ENCODE assay signal across 7 mouse cellular contexts in the genomic region with DNA sequence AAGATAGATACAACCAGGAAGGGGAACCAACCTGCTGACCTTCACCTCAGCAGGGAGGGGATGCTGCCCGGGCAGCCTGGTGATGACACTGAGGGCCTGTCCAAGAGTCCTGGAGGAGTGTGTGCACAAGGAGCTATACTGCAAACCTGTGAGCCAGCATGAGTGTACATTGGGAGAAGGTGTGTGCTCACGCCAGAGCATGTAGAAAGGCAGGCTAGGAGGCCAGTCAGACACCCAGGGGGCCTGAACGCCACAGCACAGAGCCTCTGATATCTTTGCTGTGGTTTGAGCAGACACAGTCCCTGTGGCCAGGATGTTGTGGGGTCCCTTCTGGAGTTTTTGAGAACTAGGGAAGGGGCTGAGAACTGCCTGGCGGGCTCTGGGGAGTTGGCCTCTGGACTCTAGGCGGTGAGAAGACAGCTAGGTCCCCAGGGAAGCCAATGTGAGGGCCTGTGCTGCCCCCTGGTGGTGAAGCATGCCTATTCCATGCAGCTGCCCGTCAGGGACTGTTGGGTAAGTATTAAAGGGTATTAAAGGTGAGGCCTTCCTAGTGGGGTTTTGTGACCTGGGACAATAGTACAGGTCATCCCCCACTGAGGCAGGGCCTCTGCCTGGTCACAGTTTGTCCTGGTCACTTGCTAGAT. TPM values are rescaled to one million over a fixed set of nuclear protein-coding genes. Genes with fewer than 3 reads are reported as not detected.
DNase-seq lines count a peak whose midpoint lies in the region; ATAC-seq and TF ChIP-seq lines count a peak whose summit lies in the region.

No protein-coding gene starts in this region.

- H3K36me3 ChIP-seq in embryonic facial prominence, embryonic 11.5 days (replicated peaks; ENCODE audit: control insufficient read depth, insufficient read depth, low read depth, low read length), result no peaks in the 10 kb centered on the region
- no peaks in the 10 kb centered on the region for H3K36me3 ChIP-seq in kidney, adult 2 months (ENCODE audit: control insufficient read depth, insufficient read depth, low read length)
- no peaks in the 10 kb centered on the region for H3K36me3 ChIP-seq in limb, embryonic 11.5 days (ENCODE audit: control insufficient read depth, insufficient read depth, low read length)
- no peaks in the 10 kb centered on the region for H3K36me3 ChIP-seq in midbrain, embryonic 16.5 days (ENCODE audit: control insufficient read depth, insufficient read depth, low read length)
- no peaks in the 10 kb centered on the region for H3K36me3 ChIP-seq in spleen, adult 2 months (ENCODE audit: control insufficient read depth, insufficient read depth, low read length)

- no peaks in the 10 kb centered on the region for H3K9me3 ChIP-seq in embryonic facial prominence, embryonic 11.5 days (replicated peaks; ENCODE audit: control insufficient read depth, low read length)
- no peaks in the 10 kb centered on the region for H3K9me3 ChIP-seq in limb, embryonic 11.5 days (ENCODE audit: control insufficient read depth, low read length)
- no peaks in the 10 kb centered on the region for H3K9me3 ChIP-seq in midbrain, embryonic 16.5 days (replicated peaks; ENCODE audit: control insufficient read depth, low read length, poor library complexity, severe bottlenecking)

- no peaks in the 10 kb centered on the region for H3K27me3 ChIP-seq in embryonic facial prominence, embryonic 11.5 days (ENCODE audit: control insufficient read depth, insufficient read depth, low read length)
- no peaks in the 10 kb centered on the region for H3K27me3 ChIP-seq in kidney, adult 2 months (replicated peaks; ENCODE audit: control insufficient read depth, insufficient read depth, low read length)
- H3K27me3 ChIP-seq in limb, embryonic 11.5 days (ENCODE audit: control insufficient read depth, insufficient read depth, low read length), result 0 out of 2 replicates have a peak, but pooled peaks cover 2% of the 10 kb centered on the region
- no peaks in the 10 kb centered on the region for H3K27me3 ChIP-seq in midbrain, embryonic 16.5 days (ENCODE audit: control insufficient read depth, insufficient read depth, low read depth, low read length)
- no peaks in the 10 kb centered on the region for H3K27me3 ChIP-seq in spleen, adult 2 months (ENCODE audit: control insufficient read depth, insufficient read depth, low read length)

- no peak overlapping the region for H3K27ac ChIP-seq in embryonic facial prominence, embryonic 11.5 days (replicated peaks; ENCODE audit: low read depth, low read length)
- H3K27ac ChIP-seq in kidney, adult 2 months (ENCODE audit: insufficient read depth, low read depth, low read length), result no peak overlapping the region
- H3K27ac ChIP-seq in limb, embryonic 11.5 days (replicated peaks; ENCODE audit: low read depth, low read length), result no peak overlapping the region
- H3K27ac ChIP-seq in midbrain, embryonic 16.5 days (ENCODE audit: low read length), result no peak overlapping the region
- no peak overlapping the region for H3K27ac ChIP-seq in spleen, adult 2 months (ENCODE audit: insufficient read depth, low read length)

- 38% methylated on average over 6 of the region's 6 CpGs for WGBS in embryonic facial prominence, embryonic 11.5 days
- WGBS in kidney, adult 2 months, result 42% methylated on average over 6 of the region's 6 CpGs
- 41% methylated on average over 6 of the region's 6 CpGs for WGBS in limb, embryonic 11.5 days
- 32% methylated on average over 6 of the region's 6 CpGs for WGBS in midbrain, embryonic 16.5 days
- WGBS in spleen, adult 2 months, result 26% methylated on average over 6 of the region's 6 CpGs

- H3K4me3 ChIP-seq in embryonic facial prominence, embryonic 11.5 days (ENCODE audit: low read depth, low read length), result no peak overlapping the region
- H3K4me3 ChIP-seq in kidney, adult 2 months (ENCODE audit: insufficient read depth, low read depth, low read length), result no peak overlapping the region
- no peak overlapping the region for H3K4me3 ChIP-seq in limb, embryonic 11.5 days (ENCODE audit: low read depth, low read length)
- no peak overlapping the region for H3K4me3 ChIP-seq in midbrain, embryonic 16.5 days (ENCODE audit: low read depth, low read length)
- no peak overlapping the region for H3K4me3 ChIP-seq in spleen, adult 2 months (ENCODE audit: extremely low read depth, insufficient read depth, insufficient read length)

- H3K4me2 ChIP-seq in embryonic facial prominence, embryonic 11.5 days (ENCODE audit: low read depth, low read length), result no peak overlapping the region
- H3K4me2 ChIP-seq in limb, embryonic 11.5 days (ENCODE audit: low read depth, severe bottlenecking), result no peak overlapping the region
- no peak overlapping the region for H3K4me2 ChIP-seq in midbrain, embryonic 16.5 days (ENCODE audit: low read length)

- no peak for TF ChIP-seq POLR2A in kidney, adult 2 months (IDR thresholded peaks at IDR 0.05; ENCODE audit: low read depth, low read length)
- no peak for TF ChIP-seq POLR2A in spleen, adult 2 months (IDR thresholded peaks at IDR 0.05; ENCODE audit: low read depth, low read length)

- peak; percentile 93 for TF ChIP-seq CTCF in kidney, adult 2 months (conservative IDR thresholded peaks at IDR 0.05; ENCODE audit: insufficient read depth, insufficient read length, low read depth, low read length)
- peak; percentile 81; the same call in 1 of the 2 replicates for TF ChIP-seq CTCF in spleen, adult 2 months (IDR thresholded peaks at IDR 0.05; ENCODE audit: extremely low read depth, insufficient read depth, insufficient read length, insufficient replicate concordance)

- peak; percentile 46; the same call in 1 of the 2 replicates for ATAC-seq in embryonic facial prominence, embryonic 11.5 days (replicated peaks; ENCODE audit: insufficient number of reproducible peaks, low FRiP score, low TSS enrichment, low read depth)
- ATAC-seq in limb, embryonic 11.5 days (ENCODE audit: insufficient number of reproducible peaks, low FRiP score, low TSS enrichment, low read depth), result peak; percentile 57; the same call in 1 of the 2 replicates
- peak; percentile 60; the same call in 1 of the 2 replicates for ATAC-seq in midbrain, embryonic 16.5 days

- H3K9ac ChIP-seq in embryonic facial prominence, embryonic 11.5 days (replicated peaks; ENCODE audit: low read length), result no peak overlapping the region
- no peak overlapping the region; the same call in 1 of the 2 replicates for H3K9ac ChIP-seq in limb, embryonic 11.5 days (ENCODE audit: low read length)
- H3K9ac ChIP-seq in midbrain, embryonic 16.5 days (ENCODE audit: low read depth, low read length), result no peak overlapping the region

- DNase-seq in adrenal gland, postnatal 25 days, result peak; percentile 92
- peak; percentile 89 for DNase-seq in embryonic facial prominence, embryonic 11.5 days (ENCODE audit: low spot score)
- DNase-seq in heart, adult 18-20 months, result peak; percentile 65 to 91
- DNase-seq in kidney, adult 2 months, result peak; percentile 82
- DNase-seq in limb, embryonic 11.5 days (ENCODE audit: low spot score), result peak; percentile 96
- DNase-seq in spleen, adult 2 months (ENCODE audit: low read depth in 1 of 2, low spot score in 2 of 2), result peak; percentile 9 to 59

- H3K4me1 ChIP-seq in embryonic facial prominence, embryonic 11.5 days (ENCODE audit: control insufficient read depth, insufficient read depth, low read length), result no peaks in the 10 kb centered on the region
- H3K4me1 ChIP-seq in kidney, adult 2 months (ENCODE audit: control insufficient read depth, insufficient read depth, low read length), result no peaks in the 10 kb centered on the region
- no peaks in the 10 kb centered on the region for H3K4me1 ChIP-seq in limb, embryonic 11.5 days (ENCODE audit: control insufficient read depth, insufficient read depth, low read length)
- no peaks in the 10 kb centered on the region for H3K4me1 ChIP-seq in midbrain, embryonic 16.5 days (ENCODE audit: control insufficient read depth, insufficient read depth, low read length)
- H3K4me1 ChIP-seq in spleen, adult 2 months (ENCODE audit: control insufficient read depth, insufficient read depth, insufficient read length), result peaks cover 3% of the 10 kb centered on the region; the same call in 1 of the 2 replicates

RNA-seq across cellular contexts. Expression of a gene that starts 24.2 kb away (rescaled TPM):
- total RNA-seq in adrenal gland, postnatal 25 days (2021), result 18.6 and 25.4 TPM in 2 replicates
- 10.0 and 10.8 TPM in 2 replicates for polyA plus RNA-seq in embryonic facial prominence, embryonic 11.5 days (2014; fragmentation: Nextera tagmentation; extraction: Ambion mirVana)
- total RNA-seq in heart, adult 18-20 months (2021), result 10 to 100 TPM; 10.3 to 13.0 TPM
- 10.0 and 14.7 TPM in 2 replicates for polyA plus RNA-seq in kidney, adult 2 months (2012; rRNA removed)
- 1.3 and 1.4 TPM in 2 replicates for polyA plus RNA-seq in limb, embryonic 11.5 days (2014; fragmentation: Nextera tagmentation; extraction: Ambion mirVana)
- 9.8 and 11.2 TPM in 2 replicates for polyA plus RNA-seq in midbrain, embryonic 16.5 days (2015; fragmentation: Nextera tagmentation; extraction: Ambion mirVana)
- polyA plus RNA-seq in spleen, adult 2 months (2012; rRNA removed), result 6.5 and 7.4 TPM in 2 replicates

Comparison
In these comparisons a context has a peak if more than half of its experiments do, and no peak if none do; other contexts are left out.
1. DNase-seq: peak in every context shown above with its lines; median percentile 96 in limb, embryonic 11.5 days; 92 in adrenal gland, postnatal 25 days; 89 in embryonic facial prominence, embryonic 11.5 days; 82 in kidney, adult 2 months; 78 in heart, adult 18-20 months; 34 in spleen, adult 2 months.